Mouse (Mus musculus): ENCODE results near the gene Dusp14. TPM values are rescaled to one million over a fixed set of nuclear protein-coding genes. Genes with fewer than 3 reads are reported as not detected.

The Dusp14 gene
- polyA plus RNA-seq, 1 experiment from 2014 or later = 40.2 TPM

DNA sequence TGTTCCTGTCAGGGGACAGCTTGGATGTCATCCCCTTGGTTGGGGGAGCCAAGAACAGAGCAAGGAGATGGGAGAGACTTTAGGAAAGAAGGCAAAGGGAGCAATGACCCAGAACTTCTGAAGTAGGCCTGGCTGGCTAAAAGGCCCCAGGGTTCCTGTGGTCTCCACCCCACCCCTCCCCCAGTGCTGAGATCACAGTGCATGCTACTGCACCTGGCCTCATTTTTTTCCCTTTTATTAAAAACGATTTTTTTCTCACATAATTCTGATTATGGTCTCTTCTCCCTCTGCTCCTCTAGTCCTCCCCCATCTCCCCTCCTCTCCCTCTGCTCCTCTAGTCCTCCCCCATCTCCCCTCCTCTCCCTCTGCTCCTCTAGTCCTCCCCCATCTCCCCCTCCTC lies 24.1 kb downstream of the Dusp14 start:
- Histone ChIP-seq H3K9ac (no peak overlapping the region), H3K36me3 (peaks cover 17% of the 10 kb centered on the region), H3K9me3 (replicated peaks) (no peaks in the 10 kb centered on the region), H3K27me3 (no peaks in the 10 kb centered on the region), H3K4me1 (peaks cover 29% of the 10 kb centered on the region), H3K27ac (replicated peaks) (no peak overlapping the region), H3K4me3 (replicated peaks) (no peak overlapping the region), H3K4me2 (replicated peaks) (no peak overlapping the region)
- WGBS = 37% methylated on average over 1 of the region's 1 CpGs
- ATAC-seq (ENCODE audit: insufficient number of reproducible peaks, low FRiP score, low TSS enrichment, low read depth) = no peak

DNA sequence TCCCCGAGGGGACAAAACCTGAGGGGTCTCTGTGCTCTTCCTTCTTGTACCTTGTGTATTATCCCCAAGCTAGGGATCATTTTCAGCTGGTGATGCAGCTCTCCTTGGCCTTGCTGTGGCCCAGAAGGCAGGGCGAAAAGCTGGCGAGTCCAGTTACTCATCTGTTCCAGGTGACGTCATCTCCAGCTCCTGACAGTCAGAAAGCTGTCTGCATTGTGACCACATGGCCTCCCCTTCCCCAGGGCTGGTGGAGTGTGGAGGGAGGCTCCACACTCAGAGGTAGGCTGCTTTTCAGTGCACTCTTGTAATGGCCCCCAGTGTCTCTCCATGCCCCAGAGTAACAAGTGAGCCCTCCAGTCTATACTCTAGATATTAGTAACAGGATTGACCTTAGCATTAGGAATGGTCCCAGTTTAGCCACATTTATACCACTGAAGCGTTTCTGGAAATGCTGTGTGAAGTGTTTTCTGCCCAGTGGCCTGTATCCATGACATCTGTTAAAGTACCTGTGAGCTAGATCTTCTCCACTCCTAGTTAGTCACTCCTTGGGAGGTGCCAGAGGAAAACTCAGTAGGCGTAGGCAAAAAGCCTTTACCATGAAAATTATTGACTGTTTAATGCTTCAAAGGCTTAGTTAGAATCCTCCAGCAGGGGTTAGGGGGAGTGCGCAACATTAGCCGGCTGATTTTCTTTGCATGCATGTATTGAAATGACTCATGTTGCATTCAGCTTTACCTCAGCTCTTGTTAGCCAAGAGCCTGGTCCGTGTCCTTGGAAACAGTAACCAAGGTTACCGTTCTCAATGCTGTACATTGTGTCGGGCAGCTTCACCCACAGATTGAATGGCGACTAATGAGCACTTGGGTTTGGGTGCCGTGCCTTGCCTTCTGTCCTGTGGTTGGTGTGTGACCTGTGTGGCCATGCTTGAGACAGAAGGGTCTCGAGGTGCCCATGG lies 26.0 kb downstream of the Dusp14 start:
- Histone ChIP-seq H3K36me3 (peaks cover 21% of the 10 kb centered on the region), H3K9ac (no peak overlapping the region), H3K4me2 (replicated peaks) (no peak overlapping the region), H3K27ac (replicated peaks) (0 out of 2 replicates have a peak overlapping the region, but pooled peaks have one; percentile 55), H3K4me3 (replicated peaks) (no peak overlapping the region), H3K4me1 (peaks cover 19% of the 10 kb centered on the region), H3K27me3 (no peaks in the 10 kb centered on the region), H3K9me3 (replicated peaks) (no peaks in the 10 kb centered on the region)
- peak; percentile 36 for ATAC-seq (ENCODE audit: insufficient number of reproducible peaks, low FRiP score, low TSS enrichment, low read depth)
- WGBS = 39% methylated on average over 14 of the region's 14 CpGs

DNA sequence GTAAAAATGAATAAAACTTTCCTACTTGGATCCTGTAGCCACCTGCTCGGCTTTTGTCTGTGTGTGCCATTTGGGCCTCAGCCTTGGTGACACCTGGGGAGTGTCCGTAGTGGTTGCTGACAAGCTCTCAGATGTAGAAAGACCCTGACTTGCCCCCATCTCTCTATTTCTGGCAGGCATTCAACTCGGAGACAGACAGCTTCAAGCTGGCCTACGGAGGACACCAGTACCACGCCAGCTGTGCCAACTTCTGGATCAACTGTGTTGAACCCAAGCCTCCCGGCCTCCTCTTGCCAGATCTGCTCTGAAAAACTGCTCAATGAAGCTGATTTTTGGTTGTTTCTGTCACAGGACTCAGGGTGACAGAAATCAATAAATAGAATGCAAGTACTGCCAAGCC lies 28.4 kb downstream of the Dusp14 start:
- no peak for ATAC-seq (ENCODE audit: insufficient number of reproducible peaks, low FRiP score, low TSS enrichment, low read depth)
- H3K27me3 ChIP-seq = no peaks in the 10 kb centered on the region
- H3K4me3 ChIP-seq (replicated peaks) = no peak overlapping the region
- H3K9ac ChIP-seq = no peak overlapping the region
- H3K4me2 ChIP-seq (replicated peaks) = no peak overlapping the region
- H3K4me1 ChIP-seq = peaks cover 11% of the 10 kb centered on the region
- 76% methylated on average over 6 of the region's 6 CpGs for WGBS
- no peaks in the 10 kb centered on the region for H3K9me3 ChIP-seq (replicated peaks)
- no peak overlapping the region for H3K27ac ChIP-seq (replicated peaks)
- H3K36me3 ChIP-seq = peaks cover 30% of the 10 kb centered on the region

DNA sequence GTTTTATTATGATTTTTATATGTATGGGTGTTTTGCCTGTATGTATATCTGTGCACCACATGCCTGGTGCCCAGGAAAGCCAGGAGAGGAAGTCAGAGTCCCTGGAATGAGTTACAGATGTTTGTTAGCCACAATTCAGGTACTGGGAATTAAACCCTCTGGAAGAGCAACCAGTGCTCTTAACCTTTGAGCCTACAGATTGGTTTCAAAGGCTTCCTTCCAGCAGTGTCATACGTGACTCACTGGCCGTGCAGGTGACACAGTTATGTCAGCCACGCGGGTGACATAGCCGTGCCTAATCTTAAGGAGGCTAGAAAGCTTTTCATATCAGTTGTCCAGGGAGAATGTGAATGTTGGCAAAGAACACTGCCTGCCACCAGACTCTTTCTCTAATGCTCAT lies 35.4 kb downstream of the Dusp14 start:
- no peak for ATAC-seq (ENCODE audit: insufficient number of reproducible peaks, low FRiP score, low TSS enrichment, low read depth)
- 50% methylated on average over 5 of the region's 5 CpGs for WGBS

DNA sequence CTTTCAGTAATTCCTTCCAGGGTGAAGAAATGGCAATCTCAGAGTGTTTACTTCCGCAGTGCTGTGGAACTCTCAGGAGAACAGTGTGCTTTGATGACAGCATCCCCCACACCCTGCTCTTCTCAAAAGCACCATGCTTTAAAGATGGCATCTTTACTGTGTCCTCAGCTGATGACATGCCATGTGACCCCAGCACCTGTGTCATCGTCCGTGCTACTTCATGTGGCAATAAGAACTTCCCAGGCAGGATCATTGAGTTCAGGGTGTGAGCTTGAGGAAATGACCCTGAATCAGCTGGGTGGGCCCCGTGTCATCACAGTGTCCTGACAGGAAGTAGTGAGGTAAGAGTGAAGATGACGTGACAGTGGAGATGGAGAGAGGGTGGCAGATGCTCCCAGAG lies 36.5 kb downstream of the Dusp14 start:
- Histone ChIP-seq H3K4me3 (replicated peaks) (no peak overlapping the region), H3K9ac (no peak overlapping the region), H3K27ac (replicated peaks) (no peak overlapping the region), H3K27me3 (no peaks in the 10 kb centered on the region), H3K36me3 (peaks cover 36% of the 10 kb centered on the region), H3K4me1 (no peaks in the 10 kb centered on the region), H3K4me2 (replicated peaks) (no peak overlapping the region), H3K9me3 (replicated peaks) (no peaks in the 10 kb centered on the region)
- ATAC-seq (ENCODE audit: insufficient number of reproducible peaks, low FRiP score, low TSS enrichment, low read depth) = no peak
- 79% methylated on average over 5 of the region's 5 CpGs for WGBS

More for the DNA sequence above, 35.4 kb downstream of the Dusp14 start:
- H3K4me2 ChIP-seq (replicated peaks) = no peak overlapping the region
- no peak overlapping the region for H3K9ac ChIP-seq
- H3K9me3 ChIP-seq (replicated peaks) = no peaks in the 10 kb centered on the region
- no peaks in the 10 kb centered on the region for H3K27me3 ChIP-seq
- no peak overlapping the region for H3K4me3 ChIP-seq (replicated peaks)
- no peak overlapping the region for H3K27ac ChIP-seq (replicated peaks)
- peaks cover 32% of the 10 kb centered on the region for H3K36me3 ChIP-seq
- no peaks in the 10 kb centered on the region for H3K4me1 ChIP-seq

DNA sequence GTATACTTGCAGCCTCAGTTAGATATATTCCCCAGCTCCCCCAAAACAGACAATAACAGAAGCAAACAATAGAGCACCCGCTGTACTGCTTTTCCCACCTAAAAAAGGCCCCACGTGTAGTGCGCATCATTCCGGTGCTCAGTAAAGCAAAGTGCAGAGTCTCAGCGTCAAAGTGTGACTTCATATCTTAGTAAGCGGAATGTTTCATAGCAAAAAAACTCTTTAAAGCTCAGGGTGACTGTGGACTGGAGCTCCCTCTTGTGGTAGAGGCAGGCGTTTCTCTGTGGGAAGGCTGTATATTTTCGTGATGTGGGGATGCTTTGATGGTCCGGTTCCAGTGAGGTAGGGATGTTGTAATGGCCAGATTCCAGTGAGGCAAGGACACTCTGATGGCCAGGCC lies 37.1 kb downstream of the Dusp14 start:
- H3K36me3 ChIP-seq = peaks cover 41% of the 10 kb centered on the region
- WGBS = 47% methylated on average over 9 of the region's 9 CpGs
- H3K4me2 ChIP-seq (replicated peaks) = no peak overlapping the region
- H3K27me3 ChIP-seq = no peaks in the 10 kb centered on the region
- no peak for ATAC-seq (ENCODE audit: insufficient number of reproducible peaks, low FRiP score, low TSS enrichment, low read depth)
- H3K9ac ChIP-seq = no peak overlapping the region
- no peak overlapping the region for H3K27ac ChIP-seq (replicated peaks)
- no peaks in the 10 kb centered on the region for H3K9me3 ChIP-seq (replicated peaks)
- H3K4me3 ChIP-seq (replicated peaks) = no peak overlapping the region
- no peaks in the 10 kb centered on the region for H3K4me1 ChIP-seq

DNA sequence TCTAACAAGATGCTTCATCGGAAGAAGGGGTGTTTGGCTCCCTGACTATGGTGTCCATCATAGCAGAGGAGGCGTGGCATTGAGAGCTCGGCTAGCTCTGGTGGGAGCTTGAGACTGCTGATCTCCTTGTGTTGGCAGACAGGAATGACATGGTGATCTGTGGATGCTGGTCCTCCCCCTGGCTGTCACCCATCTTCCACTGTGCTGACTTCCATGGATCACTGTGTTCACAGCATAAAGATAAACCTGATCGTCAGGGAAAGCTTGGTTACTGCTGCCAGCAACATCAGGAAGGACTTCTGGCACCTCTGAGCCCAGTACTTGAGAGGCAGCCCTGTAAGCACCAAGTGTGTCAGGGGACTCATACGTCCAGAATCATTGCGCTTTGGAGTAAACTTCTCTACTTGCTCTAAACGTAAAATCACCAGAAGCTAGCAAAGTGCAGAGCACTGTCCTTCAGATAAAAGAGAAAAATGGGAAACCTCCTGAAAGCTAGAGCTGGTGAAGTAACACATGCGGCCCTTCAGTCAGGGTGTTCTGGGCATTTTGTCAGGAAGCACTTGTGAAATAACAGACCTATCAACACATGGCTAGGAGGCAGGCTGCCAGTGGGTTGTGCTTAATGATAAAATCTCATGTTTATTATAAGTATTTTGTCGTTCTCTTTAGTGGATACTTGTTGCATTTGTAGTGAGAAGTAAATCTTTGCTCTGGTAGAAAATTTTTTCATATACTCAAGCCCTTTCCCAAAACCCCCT lies 40.6 kb downstream of the Dusp14 start:
- H3K4me3 ChIP-seq (replicated peaks) = no peak overlapping the region
- H3K9ac ChIP-seq = no peak overlapping the region
- H3K27me3 ChIP-seq = no peaks in the 10 kb centered on the region
- no peak overlapping the region for H3K4me2 ChIP-seq (replicated peaks)
- H3K9me3 ChIP-seq (replicated peaks) = no peaks in the 10 kb centered on the region
- H3K27ac ChIP-seq (replicated peaks) = no peak overlapping the region
- WGBS = 72% methylated on average over 9 of the region's 9 CpGs
- H3K4me1 ChIP-seq = no peaks in the 10 kb centered on the region
- H3K36me3 ChIP-seq = peaks cover 64% of the 10 kb centered on the region
- ATAC-seq (ENCODE audit: insufficient number of reproducible peaks, low FRiP score, low TSS enrichment, low read depth) = no peak

DNA sequence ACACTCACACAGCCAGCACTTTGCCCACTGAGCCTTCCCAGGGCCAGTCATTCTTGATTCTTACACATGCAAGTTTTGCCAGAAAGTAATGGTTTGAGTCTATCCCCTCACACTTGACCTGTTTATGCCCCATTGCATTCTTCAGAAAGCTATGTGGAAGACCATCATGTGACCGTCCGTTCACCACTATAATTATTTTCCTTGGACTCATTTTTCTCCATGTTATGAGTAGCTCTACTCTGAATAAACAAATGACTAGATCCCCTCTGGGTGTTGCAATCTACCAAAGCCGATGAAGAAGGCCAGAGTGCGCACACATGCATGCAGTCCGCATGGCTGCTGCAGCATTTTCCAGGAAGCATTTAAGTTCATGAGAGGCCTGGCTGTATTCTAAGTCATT lies 41.8 kb downstream of the Dusp14 start:
- no peak for ATAC-seq (ENCODE audit: insufficient number of reproducible peaks, low FRiP score, low TSS enrichment, low read depth)
- Histone ChIP-seq H3K9me3 (replicated peaks) (no peaks in the 10 kb centered on the region), H3K27ac (replicated peaks) (no peak overlapping the region), H3K36me3 (peaks cover 70% of the 10 kb centered on the region), H3K4me1 (no peaks in the 10 kb centered on the region), H3K4me3 (replicated peaks) (no peak overlapping the region), H3K4me2 (replicated peaks) (no peak overlapping the region), H3K9ac (no peak overlapping the region), H3K27me3 (no peaks in the 10 kb centered on the region)
- 81% methylated on average over 5 of the region's 5 CpGs for WGBS

DNA sequence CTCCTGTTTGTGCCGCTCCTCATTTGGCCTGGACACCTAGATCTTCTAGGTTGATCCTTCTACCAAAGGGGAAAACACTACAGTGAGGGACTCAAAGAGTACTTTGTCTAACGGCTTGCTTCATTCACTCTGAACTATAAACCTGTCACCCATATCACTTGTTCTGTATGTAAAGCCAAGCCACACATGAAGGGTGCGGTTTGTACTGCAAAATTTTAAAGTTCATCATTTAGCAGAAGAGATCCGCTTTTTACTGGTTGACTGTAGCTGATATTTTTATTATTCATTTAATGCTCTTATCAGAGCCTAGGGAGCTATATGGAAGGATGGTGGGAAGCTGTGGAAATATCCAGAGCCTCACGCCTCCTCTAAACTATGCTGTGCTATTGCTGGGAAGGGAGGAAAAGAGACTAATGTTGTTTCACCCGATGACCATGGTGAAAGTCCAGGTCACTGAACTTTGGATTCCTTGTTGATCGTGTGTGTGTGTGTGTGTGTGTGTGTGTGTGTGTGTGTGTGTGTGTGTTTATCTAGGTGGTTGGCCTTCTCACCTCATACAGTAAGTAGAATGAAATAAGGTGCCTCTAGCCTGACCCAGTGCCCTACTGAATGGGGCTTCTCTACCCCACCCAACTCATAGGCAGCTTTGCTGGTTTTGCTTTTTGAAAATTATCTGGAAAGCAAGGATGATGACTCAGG lies 52.1 kb downstream of the Dusp14 start:
- no peak overlapping the region for H3K9ac ChIP-seq
- H3K36me3 ChIP-seq = peaks cover 35% of the 10 kb centered on the region
- no peak for ATAC-seq (ENCODE audit: insufficient number of reproducible peaks, low FRiP score, low TSS enrichment, low read depth)
- H3K27ac ChIP-seq (replicated peaks) = no peak overlapping the region
- H3K9me3 ChIP-seq (replicated peaks) = no peaks in the 10 kb centered on the region
- no peak overlapping the region for H3K4me3 ChIP-seq (replicated peaks)
- WGBS = 89% methylated on average over 7 of the region's 7 CpGs
- no peaks in the 10 kb centered on the region for H3K27me3 ChIP-seq
- H3K4me2 ChIP-seq (replicated peaks) = no peak overlapping the region
- H3K4me1 ChIP-seq = peaks cover 10% of the 10 kb centered on the region; the same call in 1 of the 2 replicates

DNA sequence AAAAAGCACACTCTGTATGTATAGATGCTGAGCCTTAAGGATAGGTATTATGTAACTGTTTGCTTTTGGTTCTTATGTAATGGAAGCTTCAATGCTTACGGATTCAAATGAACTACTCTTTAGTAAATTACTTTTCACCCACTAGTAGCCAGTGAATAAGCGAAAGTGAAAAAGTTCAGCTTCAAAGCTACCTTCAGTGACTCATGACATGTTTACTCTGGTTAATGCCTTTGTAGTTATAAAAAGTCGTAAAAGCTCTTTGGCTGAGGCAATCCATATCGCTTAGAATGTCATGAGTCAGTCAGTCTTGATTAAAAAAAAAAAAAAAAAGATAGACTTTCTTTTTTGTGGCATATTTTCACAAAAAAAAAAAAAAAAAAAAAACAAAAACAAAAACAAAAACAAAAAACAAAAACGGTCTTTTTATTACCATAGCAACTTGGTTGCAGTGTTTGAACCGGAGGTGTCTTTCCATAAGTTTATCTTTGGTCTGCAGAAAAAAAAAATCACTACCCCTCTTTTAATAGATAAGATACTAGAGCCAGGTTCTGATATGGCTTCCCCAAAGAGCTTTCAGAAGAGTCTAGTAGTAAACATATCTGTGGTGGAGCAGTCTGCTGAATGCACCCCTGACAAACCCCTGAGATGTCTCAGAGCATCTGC lies 52.8 kb downstream of the Dusp14 start:
- no peak overlapping the region for H3K4me3 ChIP-seq (replicated peaks)
- 83% methylated on average over 6 of the region's 6 CpGs for WGBS
- ATAC-seq (ENCODE audit: insufficient number of reproducible peaks, low FRiP score, low TSS enrichment, low read depth) = no peak
- peaks cover 13% of the 10 kb centered on the region; the same call in 1 of the 2 replicates for H3K4me1 ChIP-seq
- no peak overlapping the region for H3K4me2 ChIP-seq (replicated peaks)
- H3K9me3 ChIP-seq (replicated peaks) = no peaks in the 10 kb centered on the region
- no peaks in the 10 kb centered on the region for H3K27me3 ChIP-seq
- no peak overlapping the region for H3K27ac ChIP-seq (replicated peaks)
- peaks cover 31% of the 10 kb centered on the region for H3K36me3 ChIP-seq
- H3K9ac ChIP-seq = no peak overlapping the region

All from embryonic facial prominence, embryonic 15.5 days (tissue).